Comparison of ENCODE assay signal across 8 mouse cellular contexts in the genomic region with DNA sequence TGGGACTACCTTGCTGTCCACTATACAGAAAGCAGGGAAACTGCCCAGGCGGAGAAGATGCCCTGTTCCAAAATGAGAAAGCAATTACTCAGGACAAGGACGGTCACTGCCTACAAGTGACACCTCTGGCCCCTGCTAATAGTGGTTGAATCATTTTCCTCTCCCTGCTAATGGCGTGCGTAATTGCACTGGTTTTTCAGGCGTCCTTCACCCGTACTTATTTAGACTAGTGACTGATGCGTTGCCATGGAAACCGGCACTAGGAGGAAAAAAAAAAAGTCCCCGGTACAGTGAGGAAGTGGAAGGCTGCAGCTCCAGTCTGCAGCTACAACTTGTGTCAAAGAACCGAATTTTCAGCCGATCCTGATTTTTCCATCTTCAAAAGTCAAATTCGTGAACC.
DNase-seq lines count a peak whose midpoint lies in the region; ATAC-seq lines count a peak whose summit lies in the region.

No protein-coding gene starts in this region.

- H3K27ac ChIP-seq in hindbrain, embryonic 13.5 days, result peak overlapping the region; percentile 75; the same call in 1 of the 2 replicates

- no peaks in the 10 kb centered on the region for H3K9me3 ChIP-seq in hindbrain, embryonic 13.5 days

- H3K4me1 ChIP-seq in hindbrain, embryonic 13.5 days (replicated peaks), result peaks cover 68% of the 10 kb centered on the region

- no peaks in the 10 kb centered on the region for H3K27me3 ChIP-seq in hindbrain, embryonic 13.5 days

- peak overlapping the region; percentile 32 for H3K4me3 ChIP-seq in hindbrain, embryonic 13.5 days

- DNase-seq in Muller cell, postnatal 12 days (ENCODE audit: inconsistent ontology term), result peak; percentile 67
- peak; percentile 91 for DNase-seq in brain, adult 2 months (ENCODE audit: low read depth, low spot score)
- peak; percentile 79 for DNase-seq in mesoderm, embryonic 11.5 days (ENCODE audit: low read depth, low spot score)
- no peak for DNase-seq in ovary, postnatal 14 days (ENCODE audit: low spot score)
- DNase-seq in spleen, postnatal 10 days (ENCODE audit: low spot score in 2 of 2), result no peak
- no peak for DNase-seq in heart, adult 11 months
- DNase-seq in urinary bladder, postnatal 25 days (ENCODE audit: low spot score), result no peak

- H3K9ac ChIP-seq in hindbrain, embryonic 13.5 days, result peak overlapping the region; percentile 63; the same call in 1 of the 2 replicates

- 0 out of 2 replicates have a peak, but pooled peaks have one; percentile 19 for ATAC-seq in hindbrain, embryonic 13.5 days (ENCODE audit: low FRiP score)

- peak overlapping the region; percentile 51 for H3K4me2 ChIP-seq in hindbrain, embryonic 13.5 days

- H3K36me3 ChIP-seq in hindbrain, embryonic 13.5 days, result no peaks in the 10 kb centered on the region

- WGBS in hindbrain, embryonic 13.5 days, result 26% methylated on average over 12 of the region's 12 CpGs

Comparison
In these comparisons a context has a peak if more than half of its experiments do, and no peak if none do; other contexts are left out.
1. DNase-seq: peak in Muller cell, postnatal 12 days (single experiment), brain, adult 2 months (single experiment) and mesoderm, embryonic 11.5 days (single experiment); none in ovary, postnatal 14 days (single experiment), spleen, postnatal 10 days (0 of 2), heart, adult 11 months (single experiment) and urinary bladder, postnatal 25 days (single experiment).